Mouse (Mus musculus) hindbrain, embryonic 13.5 days (tissue): ENCODE data around the gene Klrb1. TPM values are rescaled to one million over a fixed set of nuclear protein-coding genes. Genes with fewer than 3 reads are reported as not detected.
"Not testable (repeated sequence)": the region's sequence is repeated elsewhere in the genome, so short reads cannot be mapped to it uniquely, and the experiment has no call there.

ENCODE experiments used
- ATAC-seq: fragments of 200-750 bp; cut with Nextera tagmentation; 2 replicates; pipeline ENCODE4 v1.8.0; 2017; ENCODE audit warnings: moderate TSS enrichment; ENCODE audit not compliant: low FRiP score
- H3K27ac ChIP-seq: fragments of 300-500 bp; sonication (generic); 2 replicates; pipeline ENCODE4 v1.5.1; 2015; ENCODE audit warnings: inconsistent platforms, mild to moderate bottlenecking, moderate library complexity
- H3K27me3 ChIP-seq: fragments of 300-500 bp; sonication (generic); 2 replicates; pipeline ENCODE4 v1.6.1; 2015; ENCODE audit warnings: mild to moderate bottlenecking, inconsistent platforms
- H3K36me3 ChIP-seq: fragments of 300-500 bp; sonication (generic); 2 replicates; pipeline ENCODE4 v1.6.1; 2015; ENCODE audit warnings: mild to moderate bottlenecking, inconsistent platforms
- H3K4me1 ChIP-seq: fragments of 300-500 bp; sonication (generic); replicated peaks from 2 replicates; pipeline ENCODE4 v1.6.1; 2015; ENCODE audit warnings: inconsistent platforms
- H3K4me2 ChIP-seq: fragments of 300-500 bp; sonication (generic); 2 replicates; pipeline ENCODE4 v1.6.1; 2015; ENCODE audit warnings: inconsistent platforms, mild to moderate bottlenecking, moderate library complexity
- H3K4me3 ChIP-seq: fragments of 300-500 bp; sonication (generic); 2 replicates; pipeline ENCODE4 v1.5.1; 2015; ENCODE audit warnings: mild to moderate bottlenecking, inconsistent platforms
- H3K9ac ChIP-seq: fragments of 300-500 bp; sonication (generic); 2 replicates; pipeline ENCODE4 v1.6.1; 2015; ENCODE audit warnings: mild to moderate bottlenecking, inconsistent platforms
- H3K9me3 ChIP-seq: fragments of 300-500 bp; sonication (generic); 2 replicates; pipeline ENCODE4 v1.6.1; 2016; ENCODE audit warnings: inconsistent platforms
- WGBS: fragments of 180-500 bp; shearing (Covaris S2); methylation state at CpG from one replicate; pipeline ENCODE4 v1.1.7; 2015; 5-methylcytosine and 5-hydroxymethylcytosine counted together
- polyA plus RNA-seq: library from polyadenylated mRNA; unstranded; fragments of >200 nt; fragmentation: Nextera tagmentation; extraction: Ambion mirVana; gene quantifications from 2 replicates; pipeline ENCODE4 v1.2.1, GENCODE M21; 2015

Gene Klrb1
- polyA plus RNA-seq, 1 experiment from 2014 or later, result 0.56 TPM

GRCm38 (mm10) chr6:128759221-128759950 lies 36.5 kb upstream of the Klrb1 start:
- Histone ChIP-seq H3K27me3 (no peaks in the 10 kb centered on the region), H3K27ac (peak overlapping the region; percentile 14; the same call in 1 of the 2 replicates), H3K4me1 (peaks cover 13% of the 10 kb centered on the region), H3K9me3 (no peaks in the 10 kb centered on the region), H3K36me3 (no peaks in the 10 kb centered on the region), H3K4me3 (peak overlapping the region; percentile 58), H3K4me2 (0 out of 2 replicates have a peak overlapping the region, but pooled peaks have one; percentile 11), H3K9ac (no peak overlapping the region)
- 82% methylated on average over 5 of the region's 5 CpGs for WGBS
- no peak for ATAC-seq

- WGBS, result 71% methylated on average over 4 of the region's 4 CpGs
- not testable (repeated sequence) for ATAC-seq, H3K4me2 ChIP-seq
These were observed 32.5 kb upstream of the Klrb1 start for GRCm38 (mm10) chr6:128755402-128755763.

GRCm38 (mm10) chr6:128754748-128755401 lies 32.0 kb upstream of the Klrb1 start:
- not testable (repeated sequence) for H3K9me3 ChIP-seq, H3K36me3 ChIP-seq, H3K4me1 ChIP-seq, H3K4me2 ChIP-seq, ATAC-seq, H3K4me3 ChIP-seq, H3K9ac ChIP-seq, H3K27me3 ChIP-seq
- 83% methylated on average over 12 of the region's 12 CpGs for WGBS
- peak overlapping the region; percentile 37; the same call in 1 of the 2 replicates for H3K27ac ChIP-seq

More at GRCm38 (mm10) chr6:128755402-128755763, 32.5 kb upstream of the Klrb1 start:
- not testable (repeated sequence) for H3K4me3 ChIP-seq, H3K27ac ChIP-seq, H3K27me3 ChIP-seq, H3K9ac ChIP-seq, H3K9me3 ChIP-seq, H3K4me1 ChIP-seq, H3K36me3 ChIP-seq

- ATAC-seq, result peak; percentile 81
- H3K36me3 ChIP-seq, H3K27me3 ChIP-seq, H3K4me1 ChIP-seq, H3K9me3 ChIP-seq, H3K4me3 ChIP-seq, H3K9ac ChIP-seq: not testable (repeated sequence)
- Histone ChIP-seq H3K27ac (peak overlapping the region; percentile 37), H3K4me2 (peak overlapping the region; percentile 19; the same call in 1 of the 2 replicates)
- WGBS, result 42% methylated on average over 10 of the region's 10 CpGs
These were observed 31.4 kb upstream of the Klrb1 start for GRCm38 (mm10) chr6:128754265-128754664.

GRCm38 (mm10) chr6:128753610-128754224 lies 30.9 kb upstream of the Klrb1 start:
- peak; percentile 98 for ATAC-seq
- H3K4me1 ChIP-seq, H3K36me3 ChIP-seq, H3K9ac ChIP-seq, H3K27me3 ChIP-seq, H3K9me3 ChIP-seq: not testable (repeated sequence)
- Histone ChIP-seq H3K4me3 (peak overlapping the region; percentile 11; the same call in 1 of the 2 replicates), H3K4me2 (peak overlapping the region; percentile 32), H3K27ac (peak overlapping the region; percentile 37; the same call in 1 of the 2 replicates)
- 40% methylated on average over 8 of the region's 8 CpGs for WGBS

GRCm38 (mm10) chr6:128747006-128747405 lies 24.1 kb upstream of the Klrb1 start:
- ATAC-seq, H3K36me3 ChIP-seq, H3K4me2 ChIP-seq, H3K9ac ChIP-seq, H3K9me3 ChIP-seq, H3K27ac ChIP-seq, H3K4me1 ChIP-seq, H3K4me3 ChIP-seq, H3K27me3 ChIP-seq: not testable (repeated sequence)
- WGBS, result 81% methylated on average over 6 of the region's 6 CpGs

GRCm38 (mm10) chr6:128737445-128737844 lies 14.6 kb upstream of the Klrb1 start:
- Histone ChIP-seq H3K9me3 (no peaks in the 10 kb centered on the region), H3K27ac (no peak overlapping the region), H3K4me3 (no peak overlapping the region), H3K4me1 (no peaks in the 10 kb centered on the region), H3K4me2 (no peak overlapping the region), H3K9ac (no peak overlapping the region), H3K27me3 (no peaks in the 10 kb centered on the region), H3K36me3 (no peaks in the 10 kb centered on the region)
- WGBS, result 91% methylated on average over 7 of the region's 7 CpGs
- no peak for ATAC-seq

GRCm38 (mm10) chr6:128736100-128736499 lies 13.2 kb upstream of the Klrb1 start:
- Histone ChIP-seq H3K27me3 (no peaks in the 10 kb centered on the region), H3K4me3 (no peak overlapping the region), H3K27ac (no peak overlapping the region), H3K4me2 (no peak overlapping the region), H3K9me3 (no peaks in the 10 kb centered on the region), H3K9ac (no peak overlapping the region), H3K36me3 (no peaks in the 10 kb centered on the region), H3K4me1 (no peaks in the 10 kb centered on the region)
- no peak for ATAC-seq

GRCm38 (mm10) chr6:128734896-128735295 lies 12.0 kb upstream of the Klrb1 start:
- Histone ChIP-seq H3K4me2 (no peak overlapping the region), H3K27ac (no peak overlapping the region), H3K9me3 (no peaks in the 10 kb centered on the region), H3K9ac (no peak overlapping the region), H3K36me3 (no peaks in the 10 kb centered on the region), H3K27me3 (no peaks in the 10 kb centered on the region), H3K4me1 (no peaks in the 10 kb centered on the region), H3K4me3 (no peak overlapping the region)
- ATAC-seq, result no peak

GRCm38 (mm10) chr6:128733908-128734679 lies 11.2 kb upstream of the Klrb1 start:
- Histone ChIP-seq H3K9me3 (no peaks in the 10 kb centered on the region), H3K4me2 (no peak overlapping the region), H3K36me3 (no peaks in the 10 kb centered on the region), H3K9ac (no peak overlapping the region), H3K4me1 (no peaks in the 10 kb centered on the region), H3K27ac (no peak overlapping the region), H3K27me3 (no peaks in the 10 kb centered on the region), H3K4me3 (no peak overlapping the region)
- 75% methylated on average over 5 of the region's 5 CpGs for WGBS
- ATAC-seq, result no peak

GRCm38 (mm10) chr6:128732032-128732431 lies 9.2 kb upstream of the Klrb1 start:
- no peaks in the 10 kb centered on the region for H3K36me3 ChIP-seq
- no peak overlapping the region for H3K27ac ChIP-seq
- WGBS, result 80% methylated on average over 3 of the region's 3 CpGs

GRCm38 (mm10) chr6:128701691-128702090 lies 21.2 kb downstream of the Klrb1 start:
- H3K4me2 ChIP-seq, result no peak overlapping the region
- no peak overlapping the region for H3K4me3 ChIP-seq
- 92% methylated on average over 3 of the region's 3 CpGs for WGBS
- ATAC-seq, result no peak
- H3K9me3 ChIP-seq, result no peaks in the 10 kb centered on the region
- no peak overlapping the region for H3K27ac ChIP-seq
- H3K36me3 ChIP-seq, result no peaks in the 10 kb centered on the region
- no peak overlapping the region for H3K9ac ChIP-seq
- H3K4me1 ChIP-seq, result no peaks in the 10 kb centered on the region
- H3K27me3 ChIP-seq, result no peaks in the 10 kb centered on the region

More at GRCm38 (mm10) chr6:128732032-128732431, 9.2 kb upstream of the Klrb1 start:
- ATAC-seq, result no peak
- no peak overlapping the region for H3K9ac ChIP-seq
- no peak overlapping the region for H3K4me2 ChIP-seq
- no peaks in the 10 kb centered on the region for H3K4me1 ChIP-seq
- H3K27me3 ChIP-seq, result no peaks in the 10 kb centered on the region
- no peaks in the 10 kb centered on the region for H3K9me3 ChIP-seq
- H3K4me3 ChIP-seq, result no peak overlapping the region
